Mouse (Mus musculus): ENCODE measurements around the gene Zfp872. TPM values are rescaled to one million over a fixed set of nuclear protein-coding genes. Genes with fewer than 3 reads are reported as not detected.

The Zfp872 gene
- total and polyA plus RNA-seq, 2 experiments from 2014 or later: 0.26 to 0.33 TPM

DNA sequence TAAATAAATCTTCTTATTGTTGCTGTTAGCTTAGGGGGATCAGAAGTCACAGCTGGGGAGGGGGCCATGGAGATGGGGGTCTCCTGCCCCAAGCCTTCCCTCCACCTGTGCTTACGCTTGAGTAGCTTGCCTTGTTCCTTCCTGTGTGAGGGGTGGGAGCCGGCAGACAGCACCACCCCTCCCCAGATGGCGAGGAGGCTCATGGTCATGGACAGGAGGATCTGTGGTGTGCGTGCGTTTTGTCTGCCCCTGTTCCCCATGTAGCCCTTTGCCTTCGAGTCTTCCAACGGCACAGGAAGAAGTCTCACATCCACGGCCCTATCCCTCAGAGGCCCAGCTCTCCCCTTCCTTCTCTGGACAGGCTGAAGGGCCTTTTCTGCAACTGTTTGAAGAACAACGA, 25.6 kb upstream of the Zfp872 start:
- DNase-seq (ENCODE audit: low spot score) (no peak), ATAC-seq (no peak)
- Histone ChIP-seq H3K4me3 (ENCODE audit: low read length) (no peak overlapping the region), H3K9ac (replicated peaks; ENCODE audit: low read length) (no peak overlapping the region), H3K9me3 (ENCODE audit: low read length) (no peaks in the 10 kb centered on the region), H3K27ac (no peak overlapping the region), H3K36me3 (ENCODE audit: insufficient read depth, low read length) (no peaks in the 10 kb centered on the region), H3K27me3 (ENCODE audit: insufficient read depth, low read length) (no peaks in the 10 kb centered on the region), H3K4me1 (ENCODE audit: insufficient read depth, low read length) (peaks cover 7% of the 10 kb centered on the region; the same call in 1 of the 2 replicates), H3K4me2 (ENCODE audit: low read depth, low read length) (no peak overlapping the region)
- 86% methylated on average over 9 of the region's 9 CpGs for WGBS
- TF ChIP-seq CTCF (IDR thresholded peaks at IDR 0.05; ENCODE audit: low read depth): no peak

DNA sequence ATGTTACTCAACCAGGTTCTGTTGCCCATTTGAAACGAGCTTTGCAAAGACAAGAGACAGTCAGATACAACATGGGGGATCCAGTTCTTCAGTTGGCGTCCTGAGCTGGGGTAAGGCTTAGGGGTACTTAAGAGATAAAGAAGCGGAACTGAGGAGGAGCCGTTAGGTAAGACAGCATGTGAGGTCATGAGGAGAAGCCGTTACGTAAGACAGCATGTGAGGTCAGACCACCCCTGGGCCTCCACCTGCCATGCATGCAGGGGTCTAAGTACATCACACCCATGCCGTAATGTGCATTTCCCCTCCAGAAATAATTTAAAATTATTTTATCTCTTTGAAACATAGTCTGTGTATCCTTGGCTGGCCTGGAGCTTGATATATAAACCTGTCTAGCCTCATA, 25.0 kb upstream of the Zfp872 start:
- H3K9me3 ChIP-seq (ENCODE audit: low read length): no peaks in the 10 kb centered on the region
- DNase-seq (ENCODE audit: low spot score) (no peak), ATAC-seq (no peak)
- no peak overlapping the region for H3K4me2 ChIP-seq (ENCODE audit: low read depth, low read length)
- TF ChIP-seq CTCF (IDR thresholded peaks at IDR 0.05; ENCODE audit: low read depth): no peak
- H3K36me3 ChIP-seq (ENCODE audit: insufficient read depth, low read length): no peaks in the 10 kb centered on the region
- no peak overlapping the region for H3K27ac ChIP-seq
- H3K4me1 ChIP-seq (ENCODE audit: insufficient read depth, low read length): peaks cover 5% of the 10 kb centered on the region; the same call in 1 of the 2 replicates
- no peak overlapping the region for H3K9ac ChIP-seq (replicated peaks; ENCODE audit: low read length)
- no peak overlapping the region for H3K4me3 ChIP-seq (ENCODE audit: low read length)
- no peaks in the 10 kb centered on the region for H3K27me3 ChIP-seq (ENCODE audit: insufficient read depth, low read length)
- 87% methylated on average over 7 of the region's 7 CpGs for WGBS

DNA sequence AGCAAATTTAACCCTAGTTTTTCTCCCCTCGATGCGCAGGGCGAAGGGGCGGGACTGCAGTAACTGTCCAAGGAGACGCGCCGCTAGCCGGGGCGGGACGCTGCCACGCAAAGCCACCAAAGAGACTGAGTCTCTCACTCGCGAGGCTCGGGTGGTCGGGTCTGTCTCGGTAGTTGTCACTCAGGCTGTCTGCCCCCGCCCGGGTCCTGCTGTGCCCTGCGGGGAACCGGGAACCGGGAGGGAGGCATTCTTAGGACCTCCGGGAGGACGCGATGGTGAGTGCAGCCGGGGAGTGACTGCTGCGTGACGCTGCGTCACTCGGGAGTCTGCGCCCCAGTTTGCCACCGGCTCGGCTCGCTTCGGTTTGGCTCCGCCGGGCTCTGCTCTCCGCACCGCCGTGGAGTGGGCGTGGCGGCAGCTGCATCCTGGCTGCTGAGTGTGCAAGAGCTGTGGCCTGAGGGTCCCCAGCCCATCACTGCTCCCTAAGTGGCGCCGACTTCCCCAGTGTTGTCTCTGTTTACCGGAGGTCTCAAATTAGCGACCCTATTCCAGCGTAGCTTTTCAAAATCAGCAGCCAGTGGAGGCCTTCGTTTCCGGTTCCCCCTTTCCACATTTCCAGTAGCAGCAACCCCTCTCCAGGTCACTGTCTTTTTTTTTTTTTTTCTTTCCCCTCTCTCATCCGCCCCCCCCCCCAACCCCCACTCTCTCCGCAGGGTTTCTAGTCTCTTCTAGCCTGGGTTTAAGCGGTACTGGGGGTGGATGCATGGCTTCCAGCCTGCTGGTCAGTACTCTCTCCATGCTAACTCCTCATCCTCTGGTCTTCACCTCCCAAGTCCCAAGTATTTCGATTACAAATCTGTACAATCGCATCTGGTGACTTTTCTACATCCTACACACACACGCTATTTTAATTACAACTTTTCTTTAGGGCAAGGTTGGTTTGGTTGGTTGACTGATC, 22.9 kb upstream of the Zfp872 start:
- Histone ChIP-seq H3K9ac (replicated peaks; ENCODE audit: low read length) (peak overlapping the region; percentile 75), H3K9me3 (ENCODE audit: low read length) (no peaks in the 10 kb centered on the region), H3K4me1 (ENCODE audit: insufficient read depth, low read length) (peaks cover 5% of the 10 kb centered on the region; the same call in 1 of the 2 replicates), H3K4me2 (ENCODE audit: low read depth, low read length) (peak overlapping the region; percentile 94), H3K27ac (peak overlapping the region; percentile 76), H3K36me3 (ENCODE audit: insufficient read depth, low read length) (no peaks in the 10 kb centered on the region), H3K27me3 (ENCODE audit: insufficient read depth, low read length) (no peaks in the 10 kb centered on the region), H3K4me3 (ENCODE audit: low read length) (peak overlapping the region; percentile 60)
- ATAC-seq (peak; percentile 90), DNase-seq (ENCODE audit: low spot score) (peak; percentile 80)
- no peak; the same call in 1 of the 2 replicates for TF ChIP-seq CTCF (IDR thresholded peaks at IDR 0.05; ENCODE audit: low read depth)
- WGBS: 2% methylated on average over 53 of the region's 54 CpGs

DNA sequence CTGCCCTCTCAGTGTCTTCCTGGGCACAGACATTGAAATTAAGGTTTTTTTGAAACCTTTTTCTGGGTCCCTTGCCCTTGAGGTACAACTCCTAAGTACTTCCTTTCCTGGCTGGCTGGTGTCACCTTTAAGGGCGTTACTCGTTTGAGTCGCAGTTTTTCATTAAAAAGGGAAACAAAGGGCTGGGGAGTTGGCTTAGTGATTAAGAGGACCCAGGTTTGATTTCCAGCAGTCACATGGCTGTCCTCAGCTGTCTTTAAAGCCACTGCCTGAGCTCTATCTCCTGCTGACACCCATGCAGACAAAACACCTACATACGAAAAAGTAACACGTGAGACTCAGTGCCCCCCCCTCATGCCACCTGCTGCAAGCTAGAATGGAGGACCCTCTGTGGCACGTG, 21.9 kb upstream of the Zfp872 start:
- H3K9ac ChIP-seq (replicated peaks; ENCODE audit: low read length): no peak overlapping the region
- no peak for DNase-seq (ENCODE audit: low spot score)
- H3K36me3 ChIP-seq (ENCODE audit: insufficient read depth, low read length): no peaks in the 10 kb centered on the region
- no peak overlapping the region for H3K4me2 ChIP-seq (ENCODE audit: low read depth, low read length)
- 60% methylated on average over 6 of the region's 6 CpGs for WGBS
- ATAC-seq: no peak
- H3K4me3 ChIP-seq (ENCODE audit: low read length): no peak overlapping the region
- no peak overlapping the region for H3K27ac ChIP-seq
- peaks cover 5% of the 10 kb centered on the region; the same call in 1 of the 2 replicates for H3K4me1 ChIP-seq (ENCODE audit: insufficient read depth, low read length)
- TF ChIP-seq CTCF (IDR thresholded peaks at IDR 0.05; ENCODE audit: low read depth): no peak
- no peaks in the 10 kb centered on the region for H3K27me3 ChIP-seq (ENCODE audit: insufficient read depth, low read length)
- no peaks in the 10 kb centered on the region for H3K9me3 ChIP-seq (ENCODE audit: low read length)

DNA sequence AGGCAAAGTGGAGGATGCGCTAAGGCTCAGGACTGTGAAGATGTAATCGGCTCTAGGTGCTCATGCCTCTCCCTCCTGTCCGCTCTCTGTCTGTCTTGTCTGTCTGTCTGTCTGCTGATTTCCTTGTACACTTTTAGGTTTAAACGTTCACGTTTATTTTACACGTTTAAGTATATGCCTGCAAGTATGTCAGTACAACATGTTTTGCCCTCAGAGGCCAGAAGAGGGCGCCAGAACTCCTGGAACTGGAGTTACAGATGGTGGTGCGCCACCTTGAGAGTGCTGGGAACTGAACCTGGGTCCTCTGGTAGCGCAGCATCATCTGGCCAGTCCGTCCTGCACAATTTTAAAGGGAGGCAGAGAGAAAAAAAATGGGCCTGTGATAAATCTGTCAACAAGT, 21.2 kb upstream of the Zfp872 start:
- no peaks in the 10 kb centered on the region for H3K9me3 ChIP-seq (ENCODE audit: low read length)
- no peak for DNase-seq (ENCODE audit: low spot score)
- no peak overlapping the region for H3K4me2 ChIP-seq (ENCODE audit: low read depth, low read length)
- 91% methylated on average over 10 of the region's 10 CpGs for WGBS
- TF ChIP-seq CTCF (IDR thresholded peaks at IDR 0.05; ENCODE audit: low read depth): peak; percentile 33; the same call in 1 of the 2 replicates
- H3K27ac ChIP-seq: no peak overlapping the region
- peaks cover 5% of the 10 kb centered on the region; the same call in 1 of the 2 replicates for H3K4me1 ChIP-seq (ENCODE audit: insufficient read depth, low read length)
- no peaks in the 10 kb centered on the region for H3K27me3 ChIP-seq (ENCODE audit: insufficient read depth, low read length)
- H3K9ac ChIP-seq (replicated peaks; ENCODE audit: low read length): no peak overlapping the region
- H3K4me3 ChIP-seq (ENCODE audit: low read length): no peak overlapping the region
- ATAC-seq: no peak
- no peaks in the 10 kb centered on the region for H3K36me3 ChIP-seq (ENCODE audit: insufficient read depth, low read length)

DNA sequence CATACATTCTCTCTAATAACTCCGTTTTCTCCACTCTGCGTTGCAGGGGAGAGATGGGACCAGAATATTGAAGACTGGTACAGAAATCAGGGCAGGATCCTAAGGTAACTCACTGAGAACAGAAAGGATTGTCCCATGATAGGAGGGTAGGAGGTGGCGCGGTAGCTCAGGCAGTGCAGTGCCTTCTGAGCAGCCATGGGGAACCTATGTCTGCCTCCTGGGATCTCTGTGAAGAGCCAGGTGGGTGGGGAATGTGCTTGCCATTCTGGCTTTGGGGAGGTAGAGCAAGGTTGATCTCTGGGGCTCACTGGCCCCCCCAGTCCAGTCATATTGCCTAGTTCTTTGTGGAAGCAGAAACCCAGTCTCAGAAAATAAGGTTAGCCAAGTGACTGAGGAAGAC, 20.1 kb upstream of the Zfp872 start:
- no peak for DNase-seq (ENCODE audit: low spot score)
- Histone ChIP-seq H3K4me1 (ENCODE audit: insufficient read depth, low read length) (peaks cover 5% of the 10 kb centered on the region; the same call in 1 of the 2 replicates), H3K27ac (no peak overlapping the region), H3K27me3 (ENCODE audit: insufficient read depth, low read length) (no peaks in the 10 kb centered on the region), H3K4me2 (ENCODE audit: low read depth, low read length) (no peak overlapping the region), H3K4me3 (ENCODE audit: low read length) (no peak overlapping the region), H3K9ac (replicated peaks; ENCODE audit: low read length) (no peak overlapping the region), H3K36me3 (ENCODE audit: insufficient read depth, low read length) (no peaks in the 10 kb centered on the region), H3K9me3 (ENCODE audit: low read length) (no peaks in the 10 kb centered on the region)
- WGBS: 96% methylated on average over 4 of the region's 4 CpGs
- no peak for TF ChIP-seq CTCF (IDR thresholded peaks at IDR 0.05; ENCODE audit: low read depth)
- no peak for ATAC-seq

DNA sequence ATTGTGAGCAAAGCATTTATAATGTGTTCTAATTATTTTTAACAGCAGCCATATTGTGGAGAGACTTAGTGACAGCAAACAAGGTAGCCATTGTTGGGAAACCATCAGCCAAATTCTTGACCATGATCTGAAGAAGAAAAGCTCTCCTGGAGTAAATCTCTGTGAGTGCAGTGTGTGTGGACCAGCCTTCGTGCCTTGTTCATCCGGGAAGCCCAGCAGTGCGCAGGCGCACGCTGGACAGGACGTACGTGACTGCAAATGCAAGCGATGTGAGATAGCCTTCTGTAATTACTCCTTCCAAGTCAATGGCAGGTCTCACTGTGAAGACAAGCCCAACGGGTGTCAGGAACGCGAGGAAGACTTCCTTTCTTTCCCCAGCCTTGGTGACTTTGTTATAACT, 18.6 kb upstream of the Zfp872 start:
- 94% methylated on average over 11 of the region's 11 CpGs for WGBS
- TF ChIP-seq CTCF (IDR thresholded peaks at IDR 0.05; ENCODE audit: low read depth): no peak
- Histone ChIP-seq H3K4me3 (ENCODE audit: low read length) (no peak overlapping the region), H3K27me3 (ENCODE audit: insufficient read depth, low read length) (no peaks in the 10 kb centered on the region), H3K4me2 (ENCODE audit: low read depth, low read length) (no peak overlapping the region), H3K9me3 (ENCODE audit: low read length) (no peaks in the 10 kb centered on the region), H3K27ac (no peak overlapping the region), H3K9ac (replicated peaks; ENCODE audit: low read length) (no peak overlapping the region), H3K4me1 (ENCODE audit: insufficient read depth, low read length) (peaks cover 5% of the 10 kb centered on the region; the same call in 1 of the 2 replicates), H3K36me3 (ENCODE audit: insufficient read depth, low read length) (no peaks in the 10 kb centered on the region)
- ATAC-seq (no peak), DNase-seq (ENCODE audit: low spot score) (no peak)

All from hindbrain, postnatal 0 days (tissue).